Mouse (Mus musculus) T-helper 2 cell (primary cell): ENCODE measurements around the gene Tex28.
"Not testable (repeated sequence)": the region's sequence is repeated elsewhere in the genome, so short reads cannot be mapped to it uniquely, and the experiment has no call there.

Source experiments
- in situ Hi-C: fragments of 300-600 bp; cut with MboI, MseI; formaldehyde crosslinking; loops from one replicate; pipeline ENCODE4 v1.15.1; 2025; ENCODE audit warnings: high pct_unique_total_duplicates

Gene Tex28

DNA sequence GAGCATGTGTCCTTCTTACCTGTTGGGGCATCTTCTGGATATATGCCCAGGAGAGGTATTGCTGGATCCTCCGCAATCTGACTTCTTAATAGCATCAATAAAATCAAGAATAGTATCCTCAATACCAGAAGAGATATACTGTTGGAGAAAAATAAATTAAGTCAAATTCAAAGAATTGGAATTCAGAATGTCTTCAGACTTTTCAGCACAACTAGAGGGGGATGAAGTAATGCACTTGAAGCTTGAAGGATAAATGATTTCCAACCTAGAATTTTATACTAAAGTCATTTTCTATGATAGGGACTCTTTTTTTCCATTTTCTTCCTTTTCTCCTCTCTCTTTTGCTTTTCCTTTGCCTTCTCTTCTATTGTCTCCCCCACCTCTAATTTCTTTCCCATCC lies at the start of gene Tex28:
TSS of gene Tex28 (minus strand) at position 101 of the 400 bp plus-strand sequence.
- in situ Hi-C loops = no loop called here

- in situ Hi-C loops = no loop called here
Observed at GRCm38 (mm10) chrX:74203556-74203955, 35.9 kb upstream of the Tex28 start.

- in situ Hi-C loops = no loop called here
Observed at GRCm38 (mm10) chrX:74176959-74177358, 9.3 kb upstream of the Tex28 start, which contains the start of gene Tktl1. Gene Tktl1, plus strand, starts transcription at chrX:74177259.

- in situ Hi-C loops = not testable (repeated sequence)
Observed at GRCm38 (mm10) chrX:74135263-74135662, 32.4 kb downstream of the Tex28 start, which contains the start of gene Mecp2. Gene Mecp2, minus strand, starts transcription at chrX:74135363.

DNA sequence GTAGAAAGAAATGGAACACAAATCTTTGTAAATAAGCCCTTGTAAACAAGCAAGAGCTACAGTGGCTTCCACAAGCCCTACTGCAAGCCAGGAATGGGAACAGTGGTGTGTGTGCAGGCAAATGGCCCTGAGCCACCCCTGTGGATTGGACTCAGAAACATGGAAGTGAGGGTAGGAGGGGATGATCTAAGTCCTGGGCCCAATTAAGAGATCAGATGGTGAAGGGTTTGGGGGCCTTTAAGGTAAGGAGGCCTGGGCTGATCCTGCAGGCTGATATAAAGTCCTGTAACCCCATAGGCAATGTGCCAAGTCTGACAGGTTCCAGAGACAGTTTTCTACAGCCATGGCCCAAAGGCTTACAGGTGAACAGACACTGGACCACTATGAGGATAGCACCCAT lies 40.5 kb downstream of the Tex28 start, which contains the start of gene Opn1mw:
TSS of gene Opn1mw (plus strand) at position 301 of the 400 bp plus-strand sequence.
- in situ Hi-C loops = no loop called here

DNA sequence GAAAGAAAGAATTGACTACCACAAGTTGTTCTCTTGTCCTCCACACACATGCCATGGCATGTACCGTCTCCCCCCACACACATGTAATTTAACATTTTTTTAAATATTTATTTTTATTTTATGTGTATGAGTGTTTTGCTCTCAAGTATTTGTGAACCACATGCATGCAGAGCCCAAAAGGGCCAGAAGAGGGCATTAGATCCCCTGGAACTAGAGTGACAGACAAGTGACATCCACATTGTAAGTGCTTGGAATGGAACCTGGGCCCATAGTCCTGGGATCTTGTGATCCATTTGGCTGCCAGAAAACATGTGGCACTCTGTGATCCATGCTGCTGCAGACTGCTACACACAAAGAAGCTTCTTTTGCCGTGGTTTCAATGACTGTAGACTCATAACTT lies 42.7 kb downstream of the Tex28 start:
- in situ Hi-C loops = loop anchor here (5.0 kb wide), 2 partner anchors 102 to 103 kb away; partner anchors contain the start of gene Irak1

DNA sequence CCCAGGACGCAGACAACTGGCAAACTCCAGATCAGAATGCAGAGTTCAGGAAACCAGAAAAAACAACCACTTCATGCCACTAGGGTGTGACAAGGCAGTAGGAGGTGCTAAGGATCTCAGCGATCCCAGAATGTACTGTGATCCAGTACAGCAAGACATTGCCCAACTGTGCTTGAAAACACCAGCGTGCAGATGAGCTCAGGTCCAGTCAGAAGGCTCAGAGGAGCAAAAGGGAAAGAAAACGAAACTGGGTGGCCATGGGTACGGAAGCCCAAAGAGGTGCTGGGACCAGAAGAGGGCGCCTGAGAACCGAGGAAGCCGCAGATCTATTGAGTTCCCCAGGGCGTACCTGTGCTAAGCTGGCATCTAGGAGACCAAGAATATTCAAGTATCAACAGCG lies 52.1 kb downstream of the Tex28 start:
- in situ Hi-C loops = loop anchor here (10.0 kb wide), 1 partner anchor 299 kb away; no protein-coding TSS in a partner anchor

GRCm38 (mm10) chrX:74114036-74114435 lies 53.6 kb downstream of the Tex28 start:
- in situ Hi-C loops = loop anchor here (10.0 kb wide), 1 partner anchor 301 kb away; no protein-coding TSS in a partner anchor

- in situ Hi-C loops = no loop called here
Observed at GRCm38 (mm10) chrX:74108747-74109146, 58.9 kb downstream of the Tex28 start.

- in situ Hi-C loops = no loop called here
Observed at GRCm38 (mm10) chrX:74105916-74106315, 61.7 kb downstream of the Tex28 start.

- in situ Hi-C loops = no loop called here
Observed at GRCm38 (mm10) chrX:74103457-74104188, 64.0 kb downstream of the Tex28 start.
